Mouse (Mus musculus) forebrain, embryonic 14.5 days (tissue): ENCODE measurements around the gene Ttc27. TPM values are rescaled to one million over a fixed set of nuclear protein-coding genes. Genes with fewer than 3 reads are reported as not detected.

Experiments used
- ATAC-seq: fragments of 200-750 bp; cut with Nextera tagmentation; 2 replicates; pipeline ENCODE4 v1.8.0; 2017; ENCODE audit warnings: mild to moderate bottlenecking, moderate library complexity
- DNase-seq: peaks from one replicate; pipeline ENCODE4 v3.0.0-alpha.2; 2015; ENCODE audit warnings: low spot score
- H3K27ac ChIP-seq: fragments of 300-500 bp; sonication (generic); 2 replicates; pipeline ENCODE4 v1.5.1; 2014; ENCODE audit warnings: low read depth, mild to moderate bottlenecking, control low read depth, low read length, moderate library complexity
- H3K27me3 ChIP-seq: fragments of 300-500 bp; sonication (generic); replicated peaks from 2 replicates; pipeline ENCODE4 v1.6.1; 2014; ENCODE audit warnings: low read length, control low read depth, mixed read lengths; ENCODE audit not compliant: control insufficient read depth, insufficient read depth
- H3K36me3 ChIP-seq: fragments of 300-500 bp; sonication (generic); 2 replicates; pipeline ENCODE4 v1.6.1; 2014; ENCODE audit warnings: low read length, control low read depth; ENCODE audit not compliant: control insufficient read depth, insufficient read depth
- H3K4me1 ChIP-seq: fragments of 300-500 bp; sonication (generic); 2 replicates; pipeline ENCODE4 v1.6.1; 2014; ENCODE audit warnings: antibody characterized with exemption, low read length, control low read depth; ENCODE audit not compliant: control insufficient read depth, insufficient read depth
- H3K4me2 ChIP-seq: fragments of 300-500 bp; sonication (generic); 2 replicates; pipeline ENCODE4 v1.6.1; 2014; ENCODE audit warnings: mild to moderate bottlenecking, control low read depth, low read length
- H3K4me3 ChIP-seq: fragments of 300-500 bp; sonication (generic); 2 replicates; pipeline ENCODE4 v1.5.1; 2014; ENCODE audit warnings: low read depth, low read length, control low read depth
- H3K9ac ChIP-seq: fragments of 300-500 bp; sonication (generic); 2 replicates; pipeline ENCODE4 v1.6.1; 2014; ENCODE audit warnings: mild to moderate bottlenecking, low read length, control low read depth, moderate library complexity
- H3K9me3 ChIP-seq: fragments of 300-500 bp; sonication (generic); replicated peaks from 2 replicates; pipeline ENCODE4 v1.6.1; 2016; ENCODE audit warnings: low read length, control low read depth, mixed read lengths; ENCODE audit not compliant: control insufficient read depth
- WGBS: fragments of 180-500 bp; shearing (Covaris S2); extraction: QIAGEN DNeasy Blood & Tissue Kit; methylation state at CpG from one replicate; pipeline ENCODE4 v1.1.7; 2014; 5-methylcytosine and 5-hydroxymethylcytosine counted together
- polyA plus RNA-seq: library from polyadenylated mRNA; unstranded; fragments of >200 nt; fragmentation: Nextera tagmentation; extraction: Ambion mirVana; gene quantifications from 2 replicates; pipeline ENCODE4 v1.2.1, GENCODE M21; 2014

The Ttc27 gene
- polyA plus RNA-seq, 1 experiment from 2014 or later, result 20.7 TPM

DNA sequence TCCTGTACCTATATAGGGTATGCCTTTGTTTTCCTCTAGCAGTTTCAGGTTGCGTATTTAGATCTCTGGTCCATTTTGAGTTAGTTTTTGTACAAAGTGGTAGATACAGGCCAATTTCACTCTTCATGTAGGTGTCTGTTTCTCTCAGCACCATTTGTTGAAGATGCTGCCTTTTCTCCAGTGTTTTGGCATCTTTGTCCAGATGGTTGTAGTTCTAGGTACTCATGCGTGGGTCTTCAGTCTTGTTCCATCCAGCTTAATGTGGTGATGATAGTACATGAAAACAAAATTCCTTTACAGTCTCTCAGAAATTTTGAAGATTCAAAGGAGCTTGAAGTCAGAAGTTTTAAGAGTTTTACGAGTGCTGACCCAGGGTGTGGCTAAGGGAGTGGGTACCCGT is 54.8 kb downstream of the Ttc27 start:
- Histone ChIP-seq H3K9me3 (no peaks in the 10 kb centered on the region), H3K36me3 (no peaks in the 10 kb centered on the region), H3K27ac (no peak overlapping the region), H3K4me1 (no peaks in the 10 kb centered on the region), H3K4me2 (no peak overlapping the region), H3K4me3 (no peak overlapping the region), H3K9ac (no peak overlapping the region), H3K27me3 (no peaks in the 10 kb centered on the region)
- DNase-seq, result no peak
- WGBS, result 92% methylated on average over 4 of the region's 4 CpGs
- ATAC-seq, result no peak

DNA sequence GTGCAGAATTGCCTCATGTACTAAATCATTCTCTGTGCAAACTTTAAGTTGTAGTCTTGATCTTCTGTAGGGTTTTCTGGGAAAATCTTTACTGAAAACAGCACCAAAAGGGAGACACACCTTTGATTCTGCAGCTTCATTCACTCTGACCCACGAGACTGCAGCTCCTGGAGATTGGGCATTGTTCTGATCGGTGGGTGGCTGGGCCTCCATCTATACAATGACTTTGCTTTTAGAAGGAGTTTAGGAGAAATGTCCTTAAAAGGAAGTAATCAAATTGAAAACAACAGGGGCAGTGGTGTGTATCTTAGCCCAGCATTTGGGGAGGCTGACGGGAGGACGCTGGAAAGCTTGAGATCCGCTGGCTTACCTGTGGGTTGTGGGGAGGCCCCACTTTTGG is 56.0 kb downstream of the Ttc27 start:
- WGBS, result 26% methylated on average over 5 of the region's 5 CpGs
- ATAC-seq, result no peak
- Histone ChIP-seq H3K4me1 (no peaks in the 10 kb centered on the region), H3K27ac (no peak overlapping the region), H3K36me3 (no peaks in the 10 kb centered on the region), H3K9ac (no peak overlapping the region), H3K9me3 (no peaks in the 10 kb centered on the region), H3K27me3 (no peaks in the 10 kb centered on the region), H3K4me3 (no peak overlapping the region), H3K4me2 (no peak overlapping the region)
- no peak for DNase-seq

DNA sequence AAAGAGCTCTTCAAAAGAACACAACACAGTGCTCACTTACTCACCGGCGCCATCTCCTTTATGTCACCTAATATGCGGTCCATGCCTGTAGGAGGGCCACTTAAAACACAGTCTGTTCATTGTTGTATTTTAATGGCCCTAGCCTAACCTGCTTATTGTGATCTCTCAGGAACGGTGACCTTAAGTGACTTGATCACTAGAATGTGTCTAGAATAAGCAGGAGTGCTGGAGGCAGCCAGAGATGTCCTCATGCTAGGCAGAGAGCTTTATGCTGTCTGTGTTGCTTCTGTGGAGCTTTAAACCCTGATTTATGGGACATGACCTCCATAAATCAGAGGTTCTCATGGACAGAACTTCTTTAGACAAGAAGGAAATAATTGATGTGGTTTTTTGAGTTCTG is 62.6 kb downstream of the Ttc27 start:
- no peak for ATAC-seq
- WGBS, result 77% methylated on average over 4 of the region's 4 CpGs

DNA sequence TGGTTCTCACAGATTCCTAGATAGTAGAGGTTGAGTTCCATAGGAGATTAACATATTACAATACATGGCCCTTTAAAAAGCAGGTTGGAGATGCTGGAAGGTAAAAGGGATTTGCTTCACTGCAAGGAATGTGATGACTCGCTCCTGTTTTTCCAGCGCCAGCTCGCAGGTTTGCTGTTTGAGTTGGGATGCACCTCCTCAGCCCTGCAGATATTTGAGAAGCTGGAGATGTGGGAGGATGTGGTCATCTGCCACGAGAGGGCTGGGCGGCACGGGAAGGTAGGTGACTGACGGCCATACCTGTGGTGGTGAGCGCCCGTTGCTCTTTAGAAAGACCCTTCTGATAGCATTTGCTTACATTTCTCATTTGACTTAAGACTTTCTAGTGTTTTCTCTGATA is 63.1 kb downstream of the Ttc27 start:
- Histone ChIP-seq H3K36me3 (no peaks in the 10 kb centered on the region), H3K27ac (no peak overlapping the region), H3K9ac (no peak overlapping the region), H3K4me3 (no peak overlapping the region), H3K4me2 (no peak overlapping the region), H3K9me3 (no peaks in the 10 kb centered on the region), H3K4me1 (no peaks in the 10 kb centered on the region), H3K27me3 (no peaks in the 10 kb centered on the region)
- 93% methylated on average over 9 of the region's 9 CpGs for WGBS
- DNase-seq (no peak), ATAC-seq (no peak)

More for the DNA sequence above, 62.6 kb downstream of the Ttc27 start:
- no peak for DNase-seq
- no peak overlapping the region for H3K4me3 ChIP-seq
- no peaks in the 10 kb centered on the region for H3K9me3 ChIP-seq
- H3K9ac ChIP-seq, result no peak overlapping the region
- no peak overlapping the region for H3K27ac ChIP-seq
- H3K27me3 ChIP-seq, result no peaks in the 10 kb centered on the region
- H3K4me2 ChIP-seq, result no peak overlapping the region
- no peaks in the 10 kb centered on the region for H3K36me3 ChIP-seq
- H3K4me1 ChIP-seq, result no peaks in the 10 kb centered on the region

DNA sequence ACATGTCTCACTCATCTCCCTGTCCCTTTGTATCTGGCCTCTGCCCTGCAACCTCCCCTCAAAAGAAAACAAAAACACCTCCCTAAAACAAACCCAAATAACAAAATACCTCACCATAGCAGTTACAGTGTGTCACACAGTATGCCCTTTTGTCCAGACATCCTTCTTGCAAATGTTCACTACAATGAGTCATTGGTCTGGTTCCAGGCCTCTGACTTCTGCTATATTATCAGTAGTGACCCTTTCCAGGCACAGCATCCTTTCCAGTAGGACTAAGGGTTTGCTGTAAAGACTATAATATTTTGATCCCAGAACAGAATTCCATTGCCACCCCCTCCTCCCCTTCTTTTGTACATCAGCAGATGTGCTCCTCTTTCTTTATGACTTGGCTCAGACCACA is 64.4 kb downstream of the Ttc27 start:
- no peak for ATAC-seq
- H3K4me1 ChIP-seq, result no peaks in the 10 kb centered on the region
- no peak overlapping the region for H3K9ac ChIP-seq
- H3K4me2 ChIP-seq, result no peak overlapping the region
- H3K36me3 ChIP-seq, result no peaks in the 10 kb centered on the region
- H3K27ac ChIP-seq, result no peak overlapping the region
- no peak overlapping the region for H3K4me3 ChIP-seq
- H3K9me3 ChIP-seq, result no peaks in the 10 kb centered on the region
- no peaks in the 10 kb centered on the region for H3K27me3 ChIP-seq
- no peak for DNase-seq

DNA sequence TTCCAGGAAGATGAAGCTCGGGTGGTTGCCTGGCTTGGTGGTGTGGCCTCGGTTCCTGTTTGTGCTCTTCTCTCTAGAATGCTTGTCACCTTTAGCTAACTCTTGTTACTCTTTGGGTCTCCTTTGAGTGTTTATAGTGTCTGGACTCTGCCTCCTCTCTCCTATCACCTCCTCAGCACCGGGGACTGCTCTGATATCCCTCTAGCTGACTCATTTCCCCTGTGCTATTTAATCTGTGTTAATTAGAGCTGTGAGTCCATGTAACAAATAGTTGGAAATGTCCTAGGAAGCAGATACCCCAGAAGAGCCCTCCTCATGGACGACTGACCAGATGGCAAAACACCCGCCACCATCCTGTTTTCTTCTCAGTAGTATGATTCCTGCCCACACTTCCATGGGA is 68.1 kb downstream of the Ttc27 start:
- Histone ChIP-seq H3K27ac (no peak overlapping the region), H3K4me1 (no peaks in the 10 kb centered on the region), H3K9me3 (no peaks in the 10 kb centered on the region), H3K27me3 (no peaks in the 10 kb centered on the region), H3K4me3 (no peak overlapping the region), H3K36me3 (no peaks in the 10 kb centered on the region), H3K9ac (no peak overlapping the region), H3K4me2 (no peak overlapping the region)
- WGBS, result 88% methylated on average over 5 of the region's 5 CpGs
- ATAC-seq (no peak), DNase-seq (no peak)

DNA sequence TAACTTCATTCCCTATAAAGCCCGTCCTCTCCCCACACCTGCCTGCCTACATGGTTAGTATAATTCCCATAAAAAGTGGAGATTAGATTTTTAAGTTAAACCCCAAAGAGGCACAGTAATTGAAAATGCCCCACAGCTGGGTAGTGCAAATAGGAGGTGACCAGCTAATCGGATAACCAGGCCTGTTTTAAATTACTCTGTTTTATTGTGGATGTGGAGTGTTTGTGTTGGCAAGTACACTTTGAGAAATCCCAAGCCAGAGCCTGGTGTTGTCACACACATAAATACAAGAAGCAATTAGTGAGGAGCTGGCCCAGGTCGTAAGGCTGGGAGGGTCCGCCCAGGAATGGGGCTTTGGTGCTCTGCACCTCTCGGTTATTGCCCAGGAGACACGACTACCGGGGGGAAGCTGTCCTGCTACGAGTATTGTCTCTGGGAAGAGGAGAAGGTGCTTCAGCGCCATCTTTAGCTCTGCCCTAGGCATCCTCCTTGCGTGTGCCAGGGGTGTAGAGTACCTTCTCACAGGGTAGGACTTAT is 68.7 kb downstream of the Ttc27 start:
- Histone ChIP-seq H3K27ac (no peak overlapping the region), H3K36me3 (no peaks in the 10 kb centered on the region), H3K4me3 (no peak overlapping the region), H3K4me2 (no peak overlapping the region), H3K4me1 (no peaks in the 10 kb centered on the region), H3K27me3 (no peaks in the 10 kb centered on the region), H3K9me3 (no peaks in the 10 kb centered on the region), H3K9ac (no peak overlapping the region)
- DNase-seq, result no peak
- no peak for ATAC-seq
- WGBS, result 89% methylated on average over 10 of the region's 10 CpGs

DNA sequence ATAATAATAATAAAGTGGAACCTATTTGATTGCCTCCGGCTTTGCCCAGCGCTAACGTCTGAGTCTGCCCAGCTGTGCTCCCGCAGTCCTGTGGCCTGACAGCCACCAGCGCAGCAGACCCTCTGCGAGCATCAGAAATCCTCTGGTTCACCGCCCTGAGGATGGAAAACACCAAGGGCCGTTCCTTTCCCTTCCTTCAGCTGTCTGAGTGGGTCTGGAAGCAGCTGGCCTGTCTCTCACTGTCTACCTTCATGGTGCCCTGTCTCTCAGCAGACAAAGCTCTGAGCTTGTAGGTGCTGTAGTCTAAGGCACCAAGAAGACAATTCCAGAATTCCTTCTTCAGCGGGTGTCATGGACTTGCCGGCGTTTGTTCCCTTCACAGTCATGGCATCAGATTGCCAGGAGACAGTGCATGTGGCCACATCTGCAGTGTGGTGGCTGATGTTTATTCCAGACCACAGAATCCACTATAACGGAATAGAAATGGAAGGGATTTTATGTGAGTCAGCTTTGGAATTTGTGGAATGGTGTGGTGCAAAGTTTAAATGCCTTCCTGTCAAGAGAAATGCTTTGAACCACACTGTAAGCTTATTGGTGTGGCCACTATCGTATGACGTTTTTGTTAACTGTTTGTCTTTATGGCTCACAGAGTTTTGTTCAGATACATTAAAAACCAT is 78.6 kb downstream of the Ttc27 start:
- Histone ChIP-seq H3K4me2 (no peak overlapping the region), H3K9me3 (no peaks in the 10 kb centered on the region), H3K27ac (no peak overlapping the region), H3K4me3 (no peak overlapping the region), H3K4me1 (no peaks in the 10 kb centered on the region), H3K36me3 (no peaks in the 10 kb centered on the region), H3K27me3 (no peaks in the 10 kb centered on the region), H3K9ac (no peak overlapping the region)
- 94% methylated on average over 14 of the region's 14 CpGs for WGBS
- ATAC-seq, result no peak
- DNase-seq, result no peak

DNA sequence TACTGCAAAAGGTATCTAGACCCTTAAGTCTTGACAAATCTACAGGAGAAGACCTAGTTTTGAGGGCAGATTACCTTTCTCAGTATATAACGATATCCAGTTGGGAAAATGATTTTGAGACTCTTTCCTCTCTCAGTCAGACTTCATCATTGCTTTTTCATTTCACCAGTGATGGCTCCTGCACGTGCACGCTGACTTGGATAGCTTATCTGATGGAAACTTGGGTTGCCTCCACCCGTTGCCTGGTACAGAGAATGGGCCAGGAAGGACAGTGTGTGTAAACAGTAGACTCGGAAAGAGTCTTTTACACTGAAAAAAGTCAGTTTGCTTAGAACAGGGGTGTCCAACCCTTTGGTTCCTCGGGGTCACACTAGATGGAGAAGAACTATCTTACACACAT is 82.3 kb downstream of the Ttc27 start:
- Histone ChIP-seq H3K4me2 (no peak overlapping the region), H3K4me1 (no peaks in the 10 kb centered on the region; the same call in 1 of the 2 replicates), H3K36me3 (no peaks in the 10 kb centered on the region), H3K9me3 (no peaks in the 10 kb centered on the region), H3K9ac (no peak overlapping the region), H3K4me3 (no peak overlapping the region), H3K27me3 (no peaks in the 10 kb centered on the region), H3K27ac (no peak overlapping the region)
- no peak for DNase-seq
- WGBS, result 92% methylated on average over 6 of the region's 6 CpGs
- no peak for ATAC-seq
